Mouse (Mus musculus): ENCODE data around the gene Boc.

DNA sequence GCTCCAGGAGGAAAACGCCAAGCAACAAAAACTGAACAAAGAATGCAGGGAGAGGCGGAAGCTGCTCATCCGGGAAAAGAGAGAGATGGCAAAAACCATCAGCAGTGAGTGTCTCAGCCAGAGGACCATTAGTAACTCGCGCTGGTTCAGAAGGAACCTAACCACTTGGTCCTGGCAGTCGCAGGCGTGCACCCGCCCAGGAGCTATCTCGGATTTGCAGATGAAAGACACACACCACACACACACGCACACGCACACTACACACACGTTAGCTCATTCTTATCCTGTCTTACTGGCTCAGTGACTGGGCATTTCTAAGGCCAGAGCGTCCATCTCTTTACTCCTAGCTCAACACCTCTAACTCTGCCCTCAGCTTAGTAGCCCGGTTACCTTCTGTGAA lies 83.4 kb downstream of the Boc start:
- TF ChIP-seq CTCF (IDR thresholded peaks at IDR 0.05) (no peak), EP300 (IDR thresholded peaks at IDR 0.05; ENCODE audit: insufficient read depth, low read depth, low read length) (no peak)

Data from heart, adult 2 months (tissue).